Comparison of ENCODE assay signal across 8 mouse cellular contexts in genomic region chr10:39811507-39811906, GRCm38 (mm10).
DNase-seq lines count a peak whose midpoint lies in the region; ATAC-seq and TF ChIP-seq lines count a peak whose summit lies in the region.

No protein-coding gene starts in this region.

- ATAC-seq in kidney, embryonic 15.5 days (replicated peaks; ENCODE audit: low FRiP score), result no peak
- ATAC-seq in liver, postnatal 0 days, result 0 out of 2 replicates have a peak, but pooled peaks have one; percentile 36

- intact Hi-C loops in gastrocnemius, adult 2 months (cut with DNase I), result no loop called here

- 76% methylated on average over 3 of the region's 3 CpGs for WGBS in kidney, embryonic 15.5 days
- WGBS in bone marrow, adult 2 months, result 70% methylated on average over 3 of the region's 3 CpGs
- 51% methylated on average over 3 of the region's 3 CpGs for WGBS in liver, postnatal 0 days (ENCODE audit: insufficient replicate concordance)

- no peaks in the 10 kb centered on the region for H3K9me3 ChIP-seq in kidney, embryonic 15.5 days (replicated peaks)
- H3K9me3 ChIP-seq in E14TG2a.4 (ENCODE audit: low read length), result no peaks in the 10 kb centered on the region
- no peaks in the 10 kb centered on the region for H3K9me3 ChIP-seq in liver, postnatal 0 days (ENCODE audit: low read length)

- H3K36me3 ChIP-seq in kidney, embryonic 15.5 days, result peaks cover 63% of the 10 kb centered on the region
- H3K36me3 ChIP-seq in E14TG2a.4 (ENCODE audit: insufficient read depth, low read length), result peaks cover 53% of the 10 kb centered on the region
- peaks cover 27% of the 10 kb centered on the region for H3K36me3 ChIP-seq in liver, postnatal 0 days (replicated peaks; ENCODE audit: insufficient read depth, low read length)

- H3K27ac ChIP-seq in kidney, embryonic 15.5 days, result no peak overlapping the region
- H3K27ac ChIP-seq in bone marrow, adult 2 months (ENCODE audit: control insufficient read depth, insufficient read depth, low read depth, low read length, poor library complexity), result no peak overlapping the region
- H3K27ac ChIP-seq in gastrocnemius, adult 2 months, result no peak overlapping the region
- H3K27ac ChIP-seq in liver, postnatal 0 days (ENCODE audit: low read depth), result no peak overlapping the region

- H3K4me1 ChIP-seq in kidney, embryonic 15.5 days, result no peaks in the 10 kb centered on the region
- no peaks in the 10 kb centered on the region for H3K4me1 ChIP-seq in E14TG2a.4 (replicated peaks; ENCODE audit: low read depth, low read length)
- no peaks in the 10 kb centered on the region for H3K4me1 ChIP-seq in bone marrow, adult 2 months (ENCODE audit: control insufficient read depth, insufficient read depth, low read length)
- H3K4me1 ChIP-seq in liver, postnatal 0 days (ENCODE audit: insufficient read depth), result no peaks in the 10 kb centered on the region

- peak; percentile 43 for DNase-seq in kidney, adult 18-20 months
- peak; percentile 56 for DNase-seq in gastrocnemius, adult 2 months
- peak; percentile 65 for DNase-seq in liver, postnatal 0 days
- peak; percentile 9 to 30 for DNase-seq in spleen, adult 18-20 months
- DNase-seq in frontal cortex, postnatal 25 days (ENCODE audit: low spot score in 2 of 2), result no peak

- TF ChIP-seq POLR2A in bone marrow, adult 2 months (IDR thresholded peaks at IDR 0.05; ENCODE audit: borderline replicate concordance, control insufficient read depth, low read depth, low read length), result no peak

- no peak for TF ChIP-seq EP300 in liver, postnatal 0 days (IDR thresholded peaks at IDR 0.05; ENCODE audit: low read depth)

- H3K27me3 ChIP-seq in kidney, embryonic 15.5 days, result no peaks in the 10 kb centered on the region
- H3K27me3 ChIP-seq in E14TG2a.4 (ENCODE audit: insufficient read depth, low read length), result no peaks in the 10 kb centered on the region
- no peaks in the 10 kb centered on the region for H3K27me3 ChIP-seq in liver, postnatal 0 days (ENCODE audit: insufficient read depth, low read length)

- H3K4me2 ChIP-seq in kidney, embryonic 15.5 days, result no peak overlapping the region
- H3K4me2 ChIP-seq in liver, postnatal 0 days (ENCODE audit: low read depth, low read length), result no peak overlapping the region

- no peak overlapping the region for H3K9ac ChIP-seq in kidney, embryonic 15.5 days
- no peak overlapping the region for H3K9ac ChIP-seq in liver, postnatal 0 days (replicated peaks)

- no peak overlapping the region for H3K4me3 ChIP-seq in kidney, embryonic 15.5 days (replicated peaks)
- no peak overlapping the region for H3K4me3 ChIP-seq in E14TG2a.4 (replicated peaks; ENCODE audit: low read length)
- no peak overlapping the region for H3K4me3 ChIP-seq in bone marrow, adult 2 months (replicated peaks; ENCODE audit: control insufficient read depth, low read depth, low read length)
- H3K4me3 ChIP-seq in gastrocnemius, adult 2 months, result no peak overlapping the region
- H3K4me3 ChIP-seq in liver, postnatal 0 days (ENCODE audit: low read depth, low read length), result no peak overlapping the region

- TF ChIP-seq CTCF in E14TG2a.4 (conservative IDR thresholded peaks at IDR 0.05; ENCODE audit: low read length), result peak; percentile 88
- TF ChIP-seq CTCF in bone marrow, adult 2 months (IDR thresholded peaks at IDR 0.05; ENCODE audit: control insufficient read depth, insufficient read depth, low read length), result peak; percentile 78
- TF ChIP-seq CTCF in gastrocnemius, adult 2 months (IDR thresholded peaks at IDR 0.05), result peak; percentile 57
- TF ChIP-seq CTCF in liver, postnatal 0 days (IDR thresholded peaks at IDR 0.05; ENCODE audit: low read depth), result peak; percentile 77

Comparison
In these comparisons a context has a peak if more than half of its experiments do, and no peak if none do; other contexts are left out.
1. DNase-seq: peak in kidney, adult 18-20 months (single experiment), gastrocnemius, adult 2 months (single experiment), liver, postnatal 0 days (single experiment) and spleen, adult 18-20 months (2 of 2); none in frontal cortex, postnatal 25 days (0 of 2).
2. Peak in every context shown above with its lines, with median percentiles within 50 percentile points of each other: CTCF ChIP-seq.